Mouse (Mus musculus) kidney, embryonic 15.5 days (tissue): ENCODE measurements around the gene Wfdc15a. TPM values are rescaled to one million over a fixed set of nuclear protein-coding genes. Genes with fewer than 3 reads are reported as not detected.

Experiments used
- ATAC-seq: fragments of 200-750 bp; cut with Nextera tagmentation; replicated peaks from 2 replicates; pipeline ENCODE4 v1.8.0; 2017; ENCODE audit warnings: moderate TSS enrichment; ENCODE audit not compliant: low FRiP score
- H3K27ac ChIP-seq: fragments of 300-500 bp; sonication (generic); 2 replicates; pipeline ENCODE4 v1.5.1; 2015; ENCODE audit warnings: mild to moderate bottlenecking, inconsistent platforms
- H3K27me3 ChIP-seq: fragments of 300-500 bp; sonication (generic); 2 replicates; pipeline ENCODE4 v1.6.1; 2015; ENCODE audit warnings: inconsistent platforms
- H3K36me3 ChIP-seq: fragments of 300-500 bp; sonication (generic); 2 replicates; pipeline ENCODE4 v1.6.1; 2015; ENCODE audit warnings: inconsistent platforms
- H3K4me1 ChIP-seq: fragments of 300-500 bp; sonication (generic); 2 replicates; pipeline ENCODE4 v1.6.1; 2015; ENCODE audit warnings: inconsistent platforms
- H3K4me2 ChIP-seq: fragments of 300-500 bp; sonication (generic); 2 replicates; pipeline ENCODE4 v1.6.1; 2015; ENCODE audit warnings: moderate library complexity, mild to moderate bottlenecking, inconsistent platforms
- H3K4me3 ChIP-seq: fragments of 300-500 bp; sonication (generic); replicated peaks from 2 replicates; pipeline ENCODE4 v1.5.1; 2015; ENCODE audit warnings: mild to moderate bottlenecking, inconsistent platforms
- H3K9ac ChIP-seq: fragments of 300-500 bp; sonication (generic); 2 replicates; pipeline ENCODE4 v1.6.1; 2015; ENCODE audit warnings: mild to moderate bottlenecking, inconsistent platforms
- H3K9me3 ChIP-seq: fragments of 300-500 bp; sonication (generic); replicated peaks from 2 replicates; pipeline ENCODE4 v1.6.1; 2016; ENCODE audit warnings: inconsistent platforms
- WGBS: fragments of 180-500 bp; shearing (Covaris S2); methylation state at CpG from one replicate; pipeline ENCODE4 v1.1.7; 2015; ENCODE audit warnings: mixed read lengths; 5-methylcytosine and 5-hydroxymethylcytosine counted together
- polyA plus RNA-seq: library from polyadenylated mRNA; unstranded; fragments of >200 nt; fragmentation: Nextera tagmentation; extraction: Ambion mirVana; gene quantifications from 2 replicates; pipeline ENCODE4 v1.2.1, GENCODE M21; 2015

The Wfdc15a gene
- polyA plus RNA-seq, 1 experiment from 2014 or later = not detected

DNA sequence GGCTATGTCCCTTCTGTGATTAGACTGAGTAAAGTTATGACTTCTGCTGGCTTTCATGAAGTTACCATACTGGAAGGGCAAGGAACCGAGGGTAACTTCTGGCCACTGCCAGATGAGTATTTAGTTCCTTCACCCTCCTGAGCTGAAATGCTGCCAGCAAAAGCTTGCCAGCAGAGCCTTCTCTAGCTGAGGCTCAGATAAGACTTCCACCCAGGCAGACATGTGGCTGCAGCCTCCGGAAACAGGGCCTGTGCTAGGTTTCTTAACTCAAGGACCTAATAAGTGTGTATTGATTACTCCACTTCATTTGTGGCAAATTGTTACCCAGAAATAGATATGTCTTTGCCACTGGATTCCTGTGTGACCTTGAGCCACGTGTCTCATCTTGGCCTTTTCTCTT lies 26.5 kb downstream of the Wfdc15a start:
- 76% methylated on average over 3 of the region's 3 CpGs for WGBS
- Histone ChIP-seq H3K36me3 (no peaks in the 10 kb centered on the region), H3K27me3 (peaks cover 78% of the 10 kb centered on the region), H3K9me3 (no peaks in the 10 kb centered on the region), H3K4me1 (peaks cover 29% of the 10 kb centered on the region), H3K27ac (no peak overlapping the region), H3K4me3 (no peak overlapping the region), H3K9ac (no peak overlapping the region), H3K4me2 (no peak overlapping the region)
- ATAC-seq = no peak

DNA sequence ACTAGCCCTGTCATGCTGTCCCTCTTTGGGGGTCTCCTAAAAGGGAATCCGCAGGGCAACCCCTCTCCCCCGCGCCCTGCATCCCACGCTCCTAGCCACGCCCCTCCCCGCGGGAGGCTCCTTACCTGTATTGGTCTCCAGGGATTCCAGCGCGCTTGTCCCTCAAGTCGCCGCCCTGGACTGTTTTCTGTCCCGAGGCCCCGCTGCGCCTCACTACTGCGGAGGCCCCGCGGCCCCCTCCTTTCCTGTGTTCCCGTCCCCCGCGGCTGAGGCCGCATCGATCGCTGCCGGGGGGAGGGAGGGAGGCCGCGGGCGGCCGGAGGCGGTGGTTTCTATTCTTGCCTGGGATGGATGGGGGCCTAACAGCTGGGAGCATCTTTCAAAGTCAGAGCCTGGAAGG lies 29.0 kb downstream of the Wfdc15a start, which contains the start of gene Kcns1:
TSS of gene Kcns1 (minus strand) at position 212 of the 400 bp plus-strand sequence.
- under 1% methylated on average over 25 of the region's 29 CpGs for WGBS
- Histone ChIP-seq H3K4me2 (peak within 1 kb of the TSS; percentile 67), H3K4me1 (peaks cover 30% of the 10 kb centered on the region), H3K9ac (no peak within 1 kb of the TSS), H3K36me3 (no peaks in the 10 kb centered on the region), H3K27ac (no peak within 1 kb of the TSS), H3K27me3 (peaks cover 82% of the 10 kb centered on the region), H3K9me3 (no peaks in the 10 kb centered on the region), H3K4me3 (peak within 1 kb of the TSS; percentile 37)
- ATAC-seq = 0 out of 2 replicates have a peak, but pooled peaks have one; percentile 23

- Histone ChIP-seq H3K4me2 (peak overlapping the region; percentile 67), H3K36me3 (no peaks in the 10 kb centered on the region), H3K27me3 (peaks cover 84% of the 10 kb centered on the region), H3K9ac (no peak overlapping the region), H3K4me1 (peaks cover 30% of the 10 kb centered on the region), H3K27ac (no peak overlapping the region), H3K9me3 (no peaks in the 10 kb centered on the region), H3K4me3 (peak overlapping the region; percentile 37)
- WGBS = 6% methylated on average over 11 of the region's 11 CpGs
- no peak for ATAC-seq
Measured at GRCm38 (mm10) chr2:164170326-164170725, 29.6 kb downstream of the Wfdc15a start.

- Histone ChIP-seq H3K9me3 (no peaks in the 10 kb centered on the region), H3K9ac (no peak overlapping the region), H3K36me3 (no peaks in the 10 kb centered on the region), H3K4me1 (peaks cover 30% of the 10 kb centered on the region), H3K27ac (no peak overlapping the region), H3K4me2 (peak overlapping the region; percentile 70), H3K27me3 (peaks cover 82% of the 10 kb centered on the region), H3K4me3 (peak overlapping the region; percentile 36)
- peak; percentile 26; the same call in 1 of the 2 replicates for ATAC-seq
- 12% methylated on average over 42 of the region's 42 CpGs for WGBS
Measured at GRCm38 (mm10) chr2:164168571-164168946, 31.4 kb downstream of the Wfdc15a start.

GRCm38 (mm10) chr2:164167752-164168570 lies 32.0 kb downstream of the Wfdc15a start:
- WGBS = 13% methylated on average over 90 of the region's 90 CpGs
- peak overlapping the region; percentile 70 for H3K4me2 ChIP-seq
- H3K4me3 ChIP-seq = peak overlapping the region; percentile 36
- no peak overlapping the region for H3K27ac ChIP-seq
- no peak overlapping the region for H3K9ac ChIP-seq
- H3K4me1 ChIP-seq = peaks cover 30% of the 10 kb centered on the region
- H3K9me3 ChIP-seq = no peaks in the 10 kb centered on the region
- peak; percentile 52 for ATAC-seq
- peaks cover 76% of the 10 kb centered on the region for H3K27me3 ChIP-seq
- no peaks in the 10 kb centered on the region for H3K36me3 ChIP-seq

- no peak for ATAC-seq
- Histone ChIP-seq H3K9ac (no peak overlapping the region), H3K4me2 (no peak overlapping the region), H3K36me3 (no peaks in the 10 kb centered on the region), H3K9me3 (no peaks in the 10 kb centered on the region), H3K27ac (no peak overlapping the region), H3K4me1 (peaks cover 13% of the 10 kb centered on the region), H3K4me3 (no peak overlapping the region), H3K27me3 (peaks cover 49% of the 10 kb centered on the region)
- WGBS = 86% methylated on average over 5 of the region's 5 CpGs
Measured at GRCm38 (mm10) chr2:164164941-164165340, 35.0 kb downstream of the Wfdc15a start.

GRCm38 (mm10) chr2:164161515-164162055 lies 38.3 kb downstream of the Wfdc15a start:
- ATAC-seq = no peak

GRCm38 (mm10) chr2:164158838-164159237 lies 41.1 kb downstream of the Wfdc15a start:
- Histone ChIP-seq H3K36me3 (peaks cover 20% of the 10 kb centered on the region), H3K4me1 (no peaks in the 10 kb centered on the region), H3K4me3 (no peak overlapping the region), H3K27ac (no peak overlapping the region), H3K9me3 (no peaks in the 10 kb centered on the region), H3K4me2 (no peak overlapping the region), H3K9ac (no peak overlapping the region), H3K27me3 (no peaks in the 10 kb centered on the region)
- ATAC-seq = no peak
- 84% methylated on average over 2 of the region's 2 CpGs for WGBS

More at GRCm38 (mm10) chr2:164161515-164162055, 38.3 kb downstream of the Wfdc15a start:
- H3K27ac ChIP-seq = no peak overlapping the region
- no peak overlapping the region for H3K4me3 ChIP-seq
- H3K36me3 ChIP-seq = no peaks in the 10 kb centered on the region
- no peaks in the 10 kb centered on the region for H3K4me1 ChIP-seq
- H3K9ac ChIP-seq = no peak overlapping the region
- peaks cover 16% of the 10 kb centered on the region for H3K27me3 ChIP-seq
- no peak overlapping the region for H3K4me2 ChIP-seq
- no peaks in the 10 kb centered on the region for H3K9me3 ChIP-seq
- 72% methylated on average over 11 of the region's 11 CpGs for WGBS

- H3K9me3 ChIP-seq = no peaks in the 10 kb centered on the region
- H3K4me2 ChIP-seq = no peak overlapping the region
- ATAC-seq = no peak
- H3K4me1 ChIP-seq = no peaks in the 10 kb centered on the region
- no peak overlapping the region for H3K4me3 ChIP-seq
- WGBS = 84% methylated on average over 7 of the region's 7 CpGs
- peaks cover 47% of the 10 kb centered on the region for H3K36me3 ChIP-seq
- no peak overlapping the region for H3K9ac ChIP-seq
- H3K27ac ChIP-seq = no peak overlapping the region
- H3K27me3 ChIP-seq = no peaks in the 10 kb centered on the region
Measured at GRCm38 (mm10) chr2:164156158-164156557, 43.8 kb downstream of the Wfdc15a start.

- no peak for ATAC-seq
- Histone ChIP-seq H3K36me3 (peaks cover 47% of the 10 kb centered on the region), H3K9ac (no peak overlapping the region), H3K4me2 (no peak overlapping the region), H3K4me3 (no peak overlapping the region), H3K9me3 (no peaks in the 10 kb centered on the region), H3K27ac (no peak overlapping the region), H3K27me3 (no peaks in the 10 kb centered on the region), H3K4me1 (peaks cover 9% of the 10 kb centered on the region)
- 90% methylated on average over 10 of the region's 10 CpGs for WGBS
Measured at GRCm38 (mm10) chr2:164154007-164154406, 45.9 kb downstream of the Wfdc15a start.

DNA sequence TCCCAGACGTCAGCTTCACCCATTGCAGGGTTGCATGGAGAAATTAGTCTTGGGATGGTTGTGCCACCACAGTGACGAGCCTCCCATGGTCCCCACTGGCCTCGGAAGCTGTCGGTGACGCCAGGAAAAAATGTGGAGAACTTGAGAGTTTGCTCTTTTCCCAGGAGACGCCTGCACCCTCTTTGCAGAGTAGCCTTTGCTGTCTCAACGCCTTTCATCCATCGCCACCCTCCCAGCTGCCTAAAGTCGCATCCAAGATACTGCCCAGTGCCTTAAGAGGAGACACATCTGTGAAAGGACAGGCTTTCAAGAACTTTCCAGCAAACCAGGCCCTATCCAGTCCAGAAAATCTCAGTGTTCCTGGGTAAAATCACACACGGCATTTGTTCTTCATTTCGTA lies 47.6 kb downstream of the Wfdc15a start:
- H3K27ac ChIP-seq = no peak overlapping the region
- WGBS = 91% methylated on average over 11 of the region's 11 CpGs
- ATAC-seq = no peak

DNA sequence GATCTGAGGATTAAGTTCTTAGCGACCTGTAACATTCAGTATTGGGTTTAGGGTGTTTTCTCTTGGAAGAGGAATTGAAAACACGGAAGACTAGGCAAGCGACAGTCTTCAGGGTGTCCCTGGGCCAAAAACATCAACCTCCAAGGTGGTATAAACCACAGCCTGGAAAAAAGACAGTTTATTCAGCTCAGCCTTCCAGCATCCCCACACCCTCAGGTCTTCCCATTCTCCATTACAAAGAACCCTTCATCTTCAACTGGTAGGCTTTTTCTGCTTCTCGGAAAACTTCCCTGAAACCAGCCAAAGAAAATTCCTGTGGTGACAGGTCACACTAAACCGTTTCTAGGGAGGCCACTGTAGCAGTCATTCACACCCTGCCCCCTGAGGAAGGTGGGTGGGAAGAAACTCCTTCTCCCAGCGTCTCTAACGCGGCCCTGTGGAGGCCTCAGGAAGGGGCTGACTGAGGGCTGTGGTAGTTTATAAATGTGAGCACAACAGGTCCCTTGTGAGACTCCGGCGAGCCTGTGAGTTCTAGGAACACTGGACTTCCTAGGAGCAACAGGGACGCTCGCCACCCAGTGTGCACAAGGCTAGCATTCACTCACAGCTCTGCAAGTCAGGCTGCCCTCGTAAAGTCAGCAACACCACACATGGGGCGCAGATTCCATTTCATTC lies 49.7 kb downstream of the Wfdc15a start:
- H3K4me3 ChIP-seq = no peak overlapping the region
- no peak overlapping the region for H3K4me2 ChIP-seq
- no peaks in the 10 kb centered on the region for H3K27me3 ChIP-seq
- peaks cover 9% of the 10 kb centered on the region for H3K4me1 ChIP-seq
- H3K27ac ChIP-seq = 0 out of 2 replicates have a peak overlapping the region, but pooled peaks have one; percentile 23
- WGBS = 31% methylated on average over 14 of the region's 14 CpGs
- no peak for ATAC-seq
- H3K9me3 ChIP-seq = no peaks in the 10 kb centered on the region
- H3K36me3 ChIP-seq = peaks cover 39% of the 10 kb centered on the region
- H3K9ac ChIP-seq = no peak overlapping the region

More for the DNA sequence above, 47.6 kb downstream of the Wfdc15a start:
- H3K27me3 ChIP-seq = no peaks in the 10 kb centered on the region
- peaks cover 47% of the 10 kb centered on the region for H3K36me3 ChIP-seq
- H3K4me3 ChIP-seq = no peak overlapping the region
- H3K9me3 ChIP-seq = no peaks in the 10 kb centered on the region
- H3K4me1 ChIP-seq = peaks cover 9% of the 10 kb centered on the region
- H3K4me2 ChIP-seq = no peak overlapping the region
- no peak overlapping the region for H3K9ac ChIP-seq
